Mouse (Mus musculus) 3T3-L1 (cell line): ENCODE measurements at regions not wholly inside any gene's neighbourhood (a gene's known extent, or its start where the extent isn't known, plus 50 kb on each side); places are given as distances from the start of the nearest gene placed in this dataset.
"Not testable (repeated sequence)": the region's sequence is repeated elsewhere in the genome, so short reads cannot be mapped to it uniquely, and the experiment has no call there.

Source experiments
- DNase-seq: peaks from one replicate; pipeline ENCODE4 v3.0.0-alpha.2; 2015; ENCODE audit warnings: low read depth, low spot score

DNA sequence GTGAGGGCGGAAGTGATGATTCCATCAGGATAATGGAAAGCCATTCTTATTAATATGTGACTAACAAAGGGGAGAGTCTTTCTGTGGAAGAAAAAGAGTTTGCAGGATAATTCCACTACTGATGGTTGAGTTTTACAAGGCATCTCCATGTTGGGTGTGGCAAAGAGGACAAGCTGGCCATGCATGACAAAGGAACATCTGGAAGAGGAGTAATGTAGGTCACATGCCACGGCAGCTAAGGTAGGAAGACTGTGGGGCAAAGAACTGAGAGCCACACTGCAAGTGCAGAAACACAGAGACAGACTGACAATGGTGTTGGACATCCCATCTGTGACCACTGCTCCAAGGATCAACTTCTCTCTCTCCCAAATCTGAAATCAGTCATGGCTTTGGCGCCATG is 196.4 kb upstream of the Gdi2 start:
- no peak for DNase-seq

DNA sequence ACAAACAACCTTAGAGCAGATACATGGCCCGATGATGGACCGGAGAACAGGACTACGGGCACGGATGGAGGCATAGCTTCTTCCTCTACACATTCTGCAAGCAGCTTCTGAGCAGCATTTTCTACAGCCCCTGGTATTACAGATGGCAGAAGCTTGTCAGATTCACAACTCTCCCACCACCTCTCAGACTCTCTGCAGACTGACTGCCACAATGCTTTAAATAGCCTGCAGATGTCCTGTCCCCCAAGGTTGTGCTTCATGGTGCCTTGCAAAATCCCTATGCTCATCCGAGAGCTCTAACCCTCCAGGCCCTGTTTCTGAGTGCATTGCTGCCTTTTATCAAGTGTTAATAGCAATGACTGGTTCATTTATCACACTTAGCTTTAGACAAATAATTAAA is 194.3 kb upstream of the Gdi2 start:
- no peak for DNase-seq

DNA sequence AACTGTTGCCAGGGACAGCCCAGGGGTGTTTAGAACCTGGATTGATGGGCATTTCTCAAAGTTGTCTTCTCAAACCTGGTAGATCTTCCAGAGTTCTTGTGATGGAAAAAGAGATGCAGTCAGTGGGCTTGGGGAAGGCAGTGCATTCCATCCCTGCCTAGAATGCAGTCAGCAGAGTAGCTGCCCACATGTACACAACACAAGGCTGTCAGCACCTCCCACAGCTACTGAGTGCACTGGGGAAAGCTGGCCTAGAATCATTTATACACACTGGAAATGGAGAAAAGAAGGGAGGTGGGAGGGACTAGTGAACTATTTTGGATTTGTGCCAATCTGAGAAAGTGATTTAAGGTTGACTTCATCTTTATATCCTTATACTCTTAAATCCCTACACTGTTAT is 183.0 kb upstream of the Gdi2 start:
- not testable (repeated sequence) for DNase-seq

DNA sequence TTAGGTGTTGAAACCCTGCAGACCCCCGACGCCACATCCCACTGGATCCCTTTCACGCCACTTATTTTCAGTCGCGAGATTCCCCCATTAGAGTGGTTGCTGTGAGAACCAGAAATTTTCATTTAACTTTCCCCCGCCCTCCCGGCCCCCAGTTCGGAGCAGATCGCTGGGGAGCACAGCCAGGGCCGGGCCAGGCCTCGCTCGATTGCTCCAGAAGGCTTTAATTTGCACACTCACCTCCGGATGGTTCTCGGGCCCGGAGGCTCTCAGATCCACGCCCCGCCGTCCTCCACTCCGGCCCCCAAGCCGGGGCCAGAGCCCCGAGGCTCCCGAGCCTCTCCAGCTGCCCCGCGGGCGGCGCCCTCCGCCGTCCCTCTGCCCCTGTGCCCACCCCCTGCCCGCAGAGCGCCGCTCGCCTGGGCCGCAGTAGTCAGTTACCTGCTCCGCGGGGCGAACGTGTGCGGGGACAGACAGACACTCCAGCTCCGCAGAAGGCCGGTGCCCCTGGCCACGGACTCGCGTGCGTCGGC is 179.7 kb upstream of the Gdi2 start:
- DNase-seq, result no peak

DNA sequence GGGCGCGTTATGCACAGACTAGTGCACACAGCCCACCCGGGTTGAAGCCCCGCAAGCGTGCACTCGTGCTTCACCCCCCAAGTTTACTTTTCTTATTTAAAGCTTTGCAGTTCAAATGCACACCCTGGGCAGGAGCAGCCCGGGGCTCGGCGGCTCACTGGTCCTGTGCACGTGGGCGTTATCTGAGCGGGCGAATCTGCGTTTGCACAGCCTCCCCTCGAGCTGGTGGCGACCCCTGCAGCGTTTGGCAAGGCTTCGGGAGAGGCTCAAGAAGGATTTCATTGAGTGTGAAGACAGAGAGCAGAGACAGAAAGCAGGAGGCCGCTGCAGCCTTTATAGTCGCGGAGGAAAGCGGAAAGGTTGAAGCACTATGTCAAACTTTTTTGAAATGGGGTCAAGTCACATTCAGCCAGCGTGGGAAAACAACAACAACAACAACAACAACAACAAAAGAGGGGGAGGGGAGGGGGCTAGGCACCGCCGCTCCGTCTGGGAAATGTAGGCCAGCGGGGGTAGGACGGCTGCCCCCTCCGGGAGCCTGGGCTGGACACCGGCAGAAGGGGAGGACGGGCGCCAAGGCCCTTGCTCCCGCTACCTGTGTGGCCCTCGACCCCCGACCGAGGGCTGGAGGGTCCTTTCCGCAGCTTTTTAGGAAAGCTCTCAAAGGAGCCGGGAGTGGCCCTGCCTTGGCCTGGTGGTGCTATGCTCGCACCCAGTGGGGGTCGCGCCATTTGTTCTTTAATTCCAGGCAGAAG is 178.7 kb upstream of the Gdi2 start:
- no peak for DNase-seq

DNA sequence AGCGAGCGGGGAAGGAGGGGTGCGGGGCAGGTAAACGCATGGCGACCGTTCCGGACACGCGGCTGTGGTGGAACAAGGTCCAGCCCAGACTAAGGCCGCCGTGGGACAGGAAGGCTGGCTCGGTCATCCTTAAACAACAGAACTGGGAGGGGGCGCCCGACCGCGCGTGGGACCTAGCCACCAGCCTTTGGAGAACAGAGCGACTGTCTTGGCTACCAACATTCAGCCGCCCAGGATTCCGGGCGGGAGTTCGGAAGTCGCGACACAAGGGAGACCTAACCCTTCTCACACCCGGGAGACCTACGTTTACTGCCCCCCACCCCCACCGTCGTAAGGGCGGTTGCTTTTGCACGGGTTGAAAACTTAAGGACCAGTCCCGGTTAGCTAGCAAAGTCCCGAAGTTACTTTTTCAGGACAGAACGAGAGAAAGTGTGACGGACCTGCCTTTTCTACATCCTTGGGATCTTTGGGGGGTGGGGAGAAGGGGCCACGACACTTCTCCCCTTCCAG is 178.1 kb upstream of the Gdi2 start:
- DNase-seq, result not testable (repeated sequence)

DNA sequence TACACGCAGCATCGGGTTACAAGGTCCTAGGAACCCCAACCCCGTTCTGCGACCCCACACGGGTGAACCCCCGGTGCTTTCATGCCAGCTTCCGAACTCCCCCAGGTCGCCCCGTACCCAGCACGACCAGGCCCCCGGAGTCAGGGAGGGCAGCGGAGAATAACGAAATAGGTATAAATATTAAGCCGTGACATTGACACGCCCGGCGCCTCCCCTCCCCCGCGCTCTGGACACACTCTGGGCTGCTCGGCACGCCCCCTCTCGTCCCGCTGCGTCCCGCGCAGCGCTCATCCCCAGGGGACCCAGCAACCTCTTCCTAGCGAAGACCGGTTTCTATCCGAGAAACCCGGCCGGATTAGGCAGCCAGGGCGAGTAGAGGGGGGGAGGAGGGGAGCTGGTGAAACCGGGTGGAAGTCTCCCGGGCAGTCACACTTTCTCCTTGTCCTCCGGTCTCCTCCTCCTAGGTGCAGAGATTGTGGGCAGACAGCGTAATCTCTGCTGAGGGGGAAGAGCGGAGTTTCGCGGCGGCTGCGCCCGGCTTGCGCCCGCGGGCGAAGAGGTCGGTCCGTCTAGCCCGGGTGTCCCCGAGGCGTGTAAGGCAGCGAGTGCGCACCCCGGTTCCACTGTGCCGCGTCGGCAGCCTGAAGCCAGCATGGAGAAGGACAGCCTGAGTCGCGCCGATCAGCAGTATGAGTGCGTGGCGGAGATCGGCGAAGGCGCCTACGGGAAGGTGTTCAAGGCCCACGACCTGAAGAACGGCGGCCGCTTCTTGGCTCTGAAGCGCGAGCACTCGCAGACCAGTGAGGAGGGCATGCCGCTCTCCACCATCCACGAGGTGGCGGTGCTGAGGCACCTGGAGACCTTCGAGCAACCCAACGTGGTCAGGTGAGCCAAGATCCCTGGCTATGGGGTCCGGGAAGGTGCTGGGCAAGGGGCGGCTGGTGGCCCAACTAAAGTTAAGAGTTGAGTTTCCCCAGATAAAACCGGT is 177.1 kb upstream of the Gdi2 start:
- DNase-seq, result no peak

DNA sequence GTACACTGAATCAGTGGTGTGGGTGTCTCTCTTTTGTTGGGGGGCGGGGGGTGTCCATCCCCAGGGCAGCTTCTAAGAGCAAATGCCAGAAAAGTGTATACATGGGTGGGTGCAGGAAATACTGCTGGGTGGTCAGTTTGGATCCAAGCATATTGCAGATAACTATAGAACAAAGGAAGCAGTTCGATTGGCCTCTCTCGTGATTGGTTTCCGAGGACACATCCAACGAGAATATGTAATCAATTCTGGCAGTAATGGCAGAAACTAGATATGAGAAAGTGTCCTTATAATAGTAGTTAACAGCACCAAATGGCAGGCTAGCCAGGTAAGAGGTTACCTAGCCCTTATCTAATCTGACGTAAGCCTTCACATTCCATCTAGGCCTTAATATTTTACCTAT is 165.2 kb upstream of the Gdi2 start:
- peak; percentile 71 for DNase-seq

DNA sequence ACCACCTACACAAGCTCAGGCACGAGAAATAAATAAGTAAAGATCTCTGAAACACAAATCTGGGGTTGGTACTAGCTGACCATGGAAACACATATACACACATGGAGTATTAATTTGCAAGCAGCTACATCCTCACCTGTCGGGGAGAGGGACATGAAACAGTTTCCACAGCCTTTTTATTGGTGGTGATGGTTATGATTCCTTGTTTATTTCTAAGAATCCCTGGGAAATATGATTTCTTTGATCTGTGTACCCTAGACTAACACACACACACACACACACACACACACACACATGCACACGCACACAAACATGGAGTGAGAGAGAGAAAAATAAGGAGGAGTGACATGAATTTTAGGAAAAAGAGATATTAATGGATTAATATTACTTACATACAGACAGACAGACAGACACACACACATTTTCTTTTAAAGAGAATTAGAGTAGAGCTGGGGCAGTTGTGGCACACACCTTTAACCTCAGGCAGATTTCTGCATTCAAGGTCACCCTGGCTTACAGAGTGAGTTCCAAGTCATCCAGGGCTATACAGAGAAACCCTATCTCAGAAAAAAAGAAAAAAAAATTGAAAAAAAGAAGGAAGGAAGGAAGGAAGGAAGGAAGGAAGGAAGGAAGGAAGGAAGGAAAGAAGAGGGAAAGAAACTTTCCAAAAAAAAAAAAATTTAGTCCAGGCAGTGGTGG is 164.2 kb upstream of the Gdi2 start:
- DNase-seq, result peak; percentile 57

DNA sequence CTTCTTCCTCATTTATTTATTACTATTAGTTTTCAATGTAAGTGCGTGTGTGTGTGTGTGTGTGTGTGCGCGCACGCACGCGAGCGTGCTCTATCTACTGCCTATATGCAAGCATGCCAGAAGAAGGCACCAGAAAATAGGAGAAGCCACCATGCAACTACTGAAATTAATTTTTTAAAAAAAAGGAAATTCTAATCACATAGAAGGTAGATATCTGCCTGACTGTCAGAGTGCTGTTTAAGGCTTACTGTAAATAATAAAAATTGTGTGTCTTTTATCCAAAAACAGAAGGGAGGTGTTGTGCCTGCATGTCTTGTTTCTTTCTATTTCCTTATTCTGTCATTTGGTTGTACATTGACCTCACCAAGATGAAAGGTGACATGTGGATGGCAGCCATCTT is 163.1 kb upstream of the Gdi2 start:
- DNase-seq, result peak; percentile 67

DNA sequence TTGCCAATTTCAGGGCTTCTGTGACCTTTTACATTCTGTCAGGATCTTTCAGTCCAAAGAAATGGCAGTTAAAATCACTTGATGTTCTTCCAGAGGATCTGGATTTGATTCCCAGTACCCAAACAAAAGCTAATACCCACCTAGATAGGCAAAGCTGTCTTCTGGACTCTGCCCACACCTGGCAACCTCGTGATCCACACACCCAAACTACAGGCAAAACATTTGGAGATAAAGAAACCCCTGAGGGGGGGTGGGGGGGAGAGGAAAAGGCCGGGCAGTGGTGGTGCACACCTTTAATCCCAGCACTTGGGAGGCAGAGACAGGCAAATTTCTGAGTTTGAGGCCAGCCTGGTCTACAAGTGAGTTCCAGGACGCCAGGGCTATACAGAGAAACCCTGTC is 160.1 kb upstream of the Gdi2 start:
- not testable (repeated sequence) for DNase-seq

DNA sequence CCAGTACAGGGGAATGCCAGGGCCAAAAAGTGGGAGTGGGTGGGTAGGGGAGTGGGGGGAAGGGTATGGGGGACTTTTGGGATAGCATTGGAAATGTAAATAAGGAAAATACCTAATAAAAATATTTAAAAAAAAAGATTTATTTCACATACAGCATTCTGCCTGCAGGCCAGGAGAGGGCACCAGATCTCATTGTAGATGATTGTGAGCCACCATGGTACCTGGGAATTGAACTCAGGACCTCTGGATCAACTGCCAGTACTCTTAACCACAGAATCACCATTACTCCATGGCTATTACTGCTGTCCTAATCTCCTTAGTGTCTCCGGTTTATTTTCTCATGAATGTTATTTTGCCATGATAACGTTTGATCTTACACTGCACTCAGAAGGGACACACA is 132.1 kb upstream of the Gdi2 start:
- DNase-seq, result peak; percentile 56

DNA sequence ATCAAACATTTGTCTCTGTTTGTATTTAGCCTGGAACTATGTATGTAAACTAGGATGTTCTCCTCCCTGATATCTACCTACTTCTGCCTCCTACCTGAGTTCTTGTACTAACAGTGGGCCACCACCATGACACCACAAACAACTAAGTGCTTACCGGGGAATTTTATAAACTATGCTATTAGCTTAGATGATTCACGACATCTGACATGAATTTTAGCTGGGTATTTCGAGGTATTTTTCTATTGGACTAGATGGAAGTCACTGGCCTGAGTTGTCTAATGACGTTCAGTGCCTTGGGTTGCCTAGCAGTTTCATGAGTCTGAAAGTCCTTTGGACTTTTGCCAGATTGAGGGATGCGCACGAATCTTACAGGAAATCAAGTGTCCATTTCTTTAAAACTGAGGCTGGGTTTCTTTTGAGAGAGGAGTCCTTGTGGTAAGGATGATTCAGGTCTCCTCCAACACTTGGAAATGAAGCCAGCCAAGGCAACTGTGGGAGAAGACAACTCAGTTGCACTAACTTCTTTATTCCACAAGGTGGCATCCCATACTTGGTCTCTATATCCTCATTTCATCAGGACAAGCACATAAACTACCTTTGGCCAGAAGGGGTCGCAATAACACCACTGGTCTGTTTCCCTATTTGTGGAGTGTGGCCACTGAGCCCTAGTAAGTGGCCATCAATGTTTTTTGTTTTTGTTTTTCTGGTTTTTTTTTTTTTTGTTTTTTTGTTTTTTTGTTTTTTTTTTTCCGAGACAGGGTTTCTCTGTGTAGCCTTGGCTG is 131.4 kb upstream of the Gdi2 start:
- peak; percentile 100 for DNase-seq

DNA sequence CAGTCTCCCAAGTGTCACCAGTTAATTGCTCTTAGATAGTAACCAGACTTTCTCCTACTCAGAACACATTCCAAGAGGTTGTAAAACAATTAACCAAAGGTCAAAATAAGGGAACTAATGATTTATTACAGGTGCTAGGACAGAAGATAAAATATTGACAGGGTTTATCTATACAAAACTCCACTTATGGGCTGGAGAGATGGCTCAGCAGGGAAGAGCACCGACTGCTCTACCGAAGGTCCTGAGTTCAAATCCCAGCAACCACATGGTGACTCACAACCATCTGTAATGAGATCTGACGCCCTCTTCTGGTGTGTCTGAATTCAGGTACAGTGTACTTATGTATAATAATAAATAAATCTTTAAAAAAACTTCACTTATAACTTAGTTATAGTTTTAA is 127.6 kb upstream of the Gdi2 start:
- DNase-seq, result not testable (repeated sequence)

DNA sequence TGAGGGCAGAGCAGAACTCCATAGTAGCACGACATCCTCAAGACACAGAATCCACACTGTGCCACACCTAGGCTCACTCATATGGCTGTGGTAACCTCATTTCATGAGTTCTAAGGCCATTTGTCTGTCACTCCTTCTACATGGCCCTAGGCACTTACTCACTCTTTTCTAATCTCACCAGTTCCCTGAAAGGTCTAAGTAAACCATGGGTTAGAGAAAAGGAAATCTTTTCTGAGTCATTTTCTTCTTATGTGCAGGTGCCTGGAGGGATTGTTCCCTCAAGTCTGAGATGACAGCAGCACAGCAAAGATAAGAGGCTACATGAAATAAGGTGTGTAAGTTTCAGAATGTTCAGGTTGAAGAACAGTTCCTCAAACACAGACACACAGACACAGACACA is 120.8 kb upstream of the Gdi2 start:
- DNase-seq, result peak; percentile 56

DNA sequence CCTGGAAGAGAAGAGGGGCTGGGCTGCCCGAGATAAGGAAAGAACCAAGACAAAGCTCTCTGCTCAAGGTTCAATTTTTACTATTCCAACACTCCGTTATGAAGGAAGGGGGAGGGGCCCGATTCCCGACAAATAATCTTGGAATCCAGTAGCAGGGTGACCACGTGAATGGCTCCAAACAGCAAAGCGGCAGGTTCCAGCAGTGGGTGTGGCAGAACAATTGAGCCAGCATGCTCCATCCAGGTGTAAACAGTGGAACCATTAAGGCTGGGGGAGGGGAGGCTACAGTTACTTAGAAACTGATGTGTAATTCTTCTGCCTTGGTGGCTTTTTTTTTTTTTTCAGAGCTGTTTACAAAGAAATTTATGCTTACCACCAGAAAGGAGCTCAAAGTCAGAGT is 82.5 kb upstream of the Gdi2 start:
- not testable (repeated sequence) for DNase-seq

DNA sequence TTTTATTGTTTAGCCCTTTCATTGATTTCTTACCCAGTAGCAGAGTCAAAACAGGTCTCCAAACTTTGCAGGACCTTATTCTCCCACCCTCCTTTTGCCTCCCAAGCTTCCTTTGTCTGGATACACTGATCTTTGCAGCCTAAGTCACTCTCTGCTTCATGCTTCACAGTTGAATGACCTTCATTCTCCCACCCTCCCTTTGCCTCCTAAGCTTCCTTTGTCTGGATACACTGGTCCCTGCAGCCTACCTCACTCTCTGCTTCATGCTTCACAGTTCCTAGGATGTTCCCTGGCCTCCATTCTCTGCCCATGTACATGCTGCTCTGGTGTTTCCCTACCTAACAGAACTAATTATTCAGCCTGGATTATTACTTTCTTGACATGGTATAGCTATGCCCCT is 61.0 kb upstream of the Gdi2 start:
- DNase-seq, result no peak

DNA sequence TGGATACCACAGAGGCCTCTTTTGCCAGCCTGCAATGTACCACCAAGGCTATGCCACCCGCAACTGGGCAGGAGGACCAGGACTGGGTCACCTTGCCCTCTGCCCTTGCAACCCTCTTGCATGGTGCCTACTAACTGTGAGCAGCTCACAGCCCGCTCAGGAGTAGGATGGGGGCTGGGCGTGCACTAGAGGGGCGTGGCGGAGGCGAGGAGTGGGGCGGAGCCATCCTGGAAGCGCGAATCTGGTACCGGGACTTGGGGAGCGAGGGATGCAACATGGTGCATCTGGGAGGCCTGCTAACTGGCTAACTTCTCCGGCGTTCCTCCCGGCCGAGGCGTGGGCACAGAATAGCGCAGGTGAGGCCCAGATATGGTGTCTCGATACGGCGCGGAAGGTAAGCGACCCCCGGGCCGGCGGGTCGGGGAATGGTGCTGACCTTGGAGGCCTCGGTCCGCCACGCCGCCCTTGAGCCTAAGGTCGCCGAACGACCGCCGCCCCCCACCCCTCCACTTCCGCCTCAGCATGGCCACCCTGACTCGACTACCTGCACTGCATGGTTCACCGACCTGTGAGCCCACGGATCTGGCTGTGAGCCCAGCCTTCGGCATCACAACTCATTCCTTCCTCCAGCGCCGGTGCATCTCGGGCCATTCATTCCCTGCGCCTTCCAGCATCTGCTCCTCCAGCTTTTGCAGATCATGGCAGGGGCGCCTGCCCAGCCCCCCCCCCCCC is 59.7 kb upstream of the Gdi2 start:
- DNase-seq, result no peak
